Mouse (Mus musculus) hindbrain, embryonic 11.5 days (tissue): ENCODE measurements around the gene Gm20388. TPM values are rescaled to one million over a fixed set of nuclear protein-coding genes. Genes with fewer than 3 reads are reported as not detected.

ENCODE experiments used
- ATAC-seq: fragments of 200-750 bp; cut with Nextera tagmentation; 2 replicates; pipeline ENCODE4 v1.8.0; 2017; ENCODE audit warnings: mild to moderate bottlenecking, moderate TSS enrichment, moderate library complexity; ENCODE audit not compliant: low FRiP score
- DNase-seq: peaks from one replicate; pipeline ENCODE4 v3.0.0-alpha.2; 2015; ENCODE audit warnings: low spot score
- H3K27ac ChIP-seq: fragments of 300-500 bp; sonication (generic); 2 replicates; pipeline ENCODE4 v1.5.1; 2014; ENCODE audit warnings: mild to moderate bottlenecking, low read depth, low read length
- H3K27me3 ChIP-seq: fragments of 300-500 bp; sonication (generic); 2 replicates; pipeline ENCODE4 v1.6.1; 2014; ENCODE audit warnings: mild to moderate bottlenecking, low read length, moderate library complexity, mixed read lengths; ENCODE audit not compliant: control insufficient read depth, insufficient read depth
- H3K36me3 ChIP-seq: fragments of 300-500 bp; sonication (generic); 2 replicates; pipeline ENCODE4 v1.6.1; 2014; ENCODE audit warnings: mild to moderate bottlenecking, low read length, moderate library complexity, mixed read lengths; ENCODE audit not compliant: control insufficient read depth, insufficient read depth
- H3K4me1 ChIP-seq: fragments of 300-500 bp; sonication (generic); replicated peaks from 2 replicates; pipeline ENCODE4 v1.6.1; 2014; ENCODE audit warnings: low read length, mixed read lengths; ENCODE audit not compliant: control insufficient read depth, insufficient read depth
- H3K4me2 ChIP-seq: fragments of 300-500 bp; sonication (generic); replicated peaks from 2 replicates; pipeline ENCODE4 v1.6.1; 2014; ENCODE audit warnings: mild to moderate bottlenecking, low read depth, low read length
- H3K4me3 ChIP-seq: fragments of 300-500 bp; sonication (generic); 2 replicates; pipeline ENCODE4 v1.5.1; 2014; ENCODE audit warnings: low read depth, low read length
- H3K9ac ChIP-seq: fragments of 300-500 bp; sonication (generic); 2 replicates; pipeline ENCODE4 v1.6.1; 2014; ENCODE audit warnings: low read depth, low read length
- H3K9me3 ChIP-seq: fragments of 300-500 bp; sonication (generic); 2 replicates; pipeline ENCODE4 v1.6.1; 2016; ENCODE audit warnings: low read length; ENCODE audit not compliant: control insufficient read depth
- WGBS: fragments of 180-500 bp; shearing (Covaris S2); extraction: QIAGEN DNeasy Blood & Tissue Kit; methylation state at CpG from one replicate; pipeline ENCODE4 v1.1.7; 2014; 5-methylcytosine and 5-hydroxymethylcytosine counted together
- polyA plus RNA-seq: library from polyadenylated mRNA; unstranded; fragments of >200 nt; fragmentation: Nextera tagmentation; extraction: Ambion mirVana; gene quantifications from 2 replicates; pipeline ENCODE4 v1.2.1, GENCODE M21; 2014

Gm20388 gene
- polyA plus RNA-seq, 1 experiment from 2014 or later = 11.8 TPM

DNA sequence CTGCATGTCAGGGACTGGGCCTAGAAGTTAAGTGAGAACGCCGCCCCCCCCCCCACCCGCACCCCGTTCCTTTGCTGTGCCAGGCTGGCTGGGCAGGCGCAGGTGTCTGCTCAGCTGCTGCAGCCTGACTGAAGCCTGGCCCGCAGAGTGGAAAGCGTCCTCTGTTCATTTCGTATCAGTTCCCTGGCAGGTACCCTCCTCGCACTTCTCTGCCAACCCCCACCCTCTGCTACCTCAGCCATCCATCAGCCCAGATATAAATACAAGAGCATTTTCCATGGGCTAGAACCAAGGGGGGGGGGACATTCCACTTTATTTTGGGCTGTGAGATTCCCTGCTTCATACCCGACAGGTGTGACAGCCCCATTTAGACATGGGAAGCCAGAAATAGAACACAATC is 2541.5 kb downstream of the Gm20388 start:
- Histone ChIP-seq H3K9ac (no peak overlapping the region), H3K27me3 (no peaks in the 10 kb centered on the region), H3K4me3 (no peak overlapping the region), H3K27ac (no peak overlapping the region), H3K36me3 (no peaks in the 10 kb centered on the region), H3K4me1 (no peaks in the 10 kb centered on the region), H3K4me2 (no peak overlapping the region), H3K9me3 (no peaks in the 10 kb centered on the region)
- no peak for DNase-seq
- no peak for ATAC-seq
- 85% methylated on average over 10 of the region's 10 CpGs for WGBS

GRCm38 (mm10) chr8:122454409-122454808 is 2543.8 kb downstream of the Gm20388 start:
- no peak overlapping the region for H3K9ac ChIP-seq
- H3K4me2 ChIP-seq = no peak overlapping the region
- no peaks in the 10 kb centered on the region for H3K36me3 ChIP-seq
- no peak overlapping the region for H3K4me3 ChIP-seq
- no peak overlapping the region for H3K27ac ChIP-seq
- no peaks in the 10 kb centered on the region for H3K4me1 ChIP-seq
- DNase-seq = no peak
- H3K27me3 ChIP-seq = peaks cover 9% of the 10 kb centered on the region
- ATAC-seq = no peak
- no peaks in the 10 kb centered on the region for H3K9me3 ChIP-seq
- WGBS = 91% methylated on average over 6 of the region's 6 CpGs

- no peak overlapping the region for H3K9ac ChIP-seq
- no peaks in the 10 kb centered on the region for H3K36me3 ChIP-seq
- peaks cover 9% of the 10 kb centered on the region; the same call in 1 of the 2 replicates for H3K4me1 ChIP-seq
- DNase-seq (no peak), ATAC-seq (no peak)
- H3K9me3 ChIP-seq = no peaks in the 10 kb centered on the region
- no peak overlapping the region for H3K27ac ChIP-seq
- H3K4me2 ChIP-seq = no peak overlapping the region
- 78% methylated on average over 11 of the region's 11 CpGs for WGBS
- H3K27me3 ChIP-seq = peaks cover 33% of the 10 kb centered on the region
- no peak overlapping the region for H3K4me3 ChIP-seq
These were observed 2546.5 kb downstream of the Gm20388 start for GRCm38 (mm10) chr8:122457171-122457570.

DNA sequence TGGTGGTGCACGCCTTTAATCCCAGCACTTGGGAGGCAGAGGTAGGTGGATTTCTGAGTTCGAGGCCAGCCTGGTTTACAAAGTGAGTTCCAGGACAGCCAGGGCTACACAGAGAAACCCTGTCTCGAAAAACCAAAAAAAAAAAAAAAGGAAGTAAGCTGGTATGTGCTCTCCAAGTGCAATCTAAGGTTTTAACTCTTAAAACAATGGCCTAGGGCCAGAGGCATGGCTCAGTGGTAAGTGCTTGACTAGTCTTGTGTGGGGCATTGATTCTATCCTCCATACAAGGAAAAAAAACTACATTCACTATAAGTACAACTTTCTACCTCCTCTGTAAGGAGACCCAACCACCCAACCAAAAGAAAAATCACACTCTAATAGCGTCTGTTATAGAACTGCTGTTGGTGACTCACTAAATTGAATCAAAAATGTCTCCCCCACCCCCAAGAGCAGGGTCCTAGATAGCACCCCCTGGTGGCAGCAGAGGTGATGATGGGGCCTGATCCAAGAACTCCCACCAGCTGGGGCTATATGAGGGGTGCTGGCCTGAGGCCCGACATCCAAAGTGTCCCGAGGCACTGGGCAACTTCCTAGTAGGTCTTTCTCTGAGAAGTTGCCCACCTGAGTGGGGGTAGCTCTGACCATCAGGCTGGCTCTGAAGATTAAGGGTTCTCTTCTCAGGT is 2548.7 kb downstream of the Gm20388 start:
- Histone ChIP-seq H3K27me3 (peaks cover 33% of the 10 kb centered on the region), H3K9me3 (no peaks in the 10 kb centered on the region), H3K4me3 (no peak overlapping the region), H3K9ac (no peak overlapping the region), H3K36me3 (no peaks in the 10 kb centered on the region), H3K27ac (no peak overlapping the region), H3K4me2 (no peak overlapping the region), H3K4me1 (peaks cover 9% of the 10 kb centered on the region; the same call in 1 of the 2 replicates)
- ATAC-seq (no peak), DNase-seq (peak; percentile 27)
- 48% methylated on average over 6 of the region's 6 CpGs for WGBS

GRCm38 (mm10) chr8:122459990-122460389 is 2549.3 kb downstream of the Gm20388 start:
- DNase-seq (peak; percentile 5), ATAC-seq (no peak)
- peaks cover 33% of the 10 kb centered on the region for H3K27me3 ChIP-seq
- H3K36me3 ChIP-seq = no peaks in the 10 kb centered on the region
- no peak overlapping the region for H3K4me3 ChIP-seq
- H3K9me3 ChIP-seq = no peaks in the 10 kb centered on the region
- peaks cover 9% of the 10 kb centered on the region; the same call in 1 of the 2 replicates for H3K4me1 ChIP-seq
- no peak overlapping the region for H3K27ac ChIP-seq
- peak overlapping the region; percentile 50 for H3K4me2 ChIP-seq
- WGBS = 33% methylated on average over 7 of the region's 7 CpGs
- no peak overlapping the region for H3K9ac ChIP-seq

GRCm38 (mm10) chr8:122460524-122461472 is 2550.2 kb downstream of the Gm20388 start, which contains the start of gene Snai3:
Gene Snai3, minus strand, starts transcription at chr8:122460733.
- peak within 1 kb of the TSS; percentile 50 for H3K4me2 ChIP-seq
- no peak within 1 kb of the TSS for H3K27ac ChIP-seq
- DNase-seq = peak; percentile 47
- no peaks in the 10 kb centered on the region for H3K9me3 ChIP-seq
- H3K4me3 ChIP-seq = peak within 1 kb of the TSS; percentile 29
- peak; percentile 65; the same call in 1 of the 2 replicates for ATAC-seq
- H3K4me1 ChIP-seq = peaks cover 9% of the 10 kb centered on the region; the same call in 1 of the 2 replicates
- peaks cover 33% of the 10 kb centered on the region for H3K27me3 ChIP-seq
- WGBS = 3% methylated on average over 54 of the region's 56 CpGs
- H3K36me3 ChIP-seq = no peaks in the 10 kb centered on the region
- no peak within 1 kb of the TSS for H3K9ac ChIP-seq

DNA sequence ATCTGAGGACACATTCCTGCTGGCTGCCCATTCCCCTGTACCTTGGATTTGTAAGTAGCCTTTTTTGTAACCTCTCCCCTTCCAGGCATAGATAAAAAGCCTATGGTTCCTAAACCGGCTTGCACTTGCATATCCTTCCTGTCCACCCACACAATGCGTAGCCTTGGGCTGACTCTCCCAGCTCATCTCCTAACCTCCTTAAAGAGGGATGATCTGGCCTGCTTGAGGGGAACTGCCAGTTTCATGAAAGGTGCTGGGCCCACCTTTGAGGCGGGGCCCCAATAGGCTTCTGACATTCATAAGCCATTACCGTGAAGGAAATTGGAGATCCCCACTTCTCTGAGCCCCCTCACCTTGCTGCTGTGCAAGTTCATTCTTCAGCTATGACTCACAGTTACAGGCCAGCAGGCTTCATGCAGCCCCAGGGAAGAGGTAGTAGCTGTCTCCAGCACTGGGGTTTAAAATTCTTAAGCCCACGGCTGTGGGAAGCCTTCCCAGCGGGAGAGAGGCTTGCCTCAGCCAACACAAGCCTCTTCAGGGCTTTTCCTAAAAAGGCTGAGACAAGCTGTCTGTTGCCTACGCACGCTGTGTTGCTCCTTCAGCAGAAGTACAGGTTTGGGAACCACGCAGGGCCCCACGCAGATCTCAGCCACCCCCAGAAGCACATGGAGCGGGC is 2551.0 kb downstream of the Gm20388 start:
- peaks cover 9% of the 10 kb centered on the region; the same call in 1 of the 2 replicates for H3K4me1 ChIP-seq
- WGBS = 65% methylated on average over 11 of the region's 11 CpGs
- no peak for ATAC-seq
- H3K4me2 ChIP-seq = no peak overlapping the region
- H3K9me3 ChIP-seq = no peaks in the 10 kb centered on the region
- no peak for DNase-seq
- no peak overlapping the region for H3K9ac ChIP-seq
- no peak overlapping the region for H3K4me3 ChIP-seq
- no peak overlapping the region for H3K27ac ChIP-seq
- peaks cover 33% of the 10 kb centered on the region for H3K27me3 ChIP-seq
- H3K36me3 ChIP-seq = no peaks in the 10 kb centered on the region

- DNase-seq (no peak), ATAC-seq (no peak)
- no peak overlapping the region for H3K9ac ChIP-seq
- 68% methylated on average over 8 of the region's 8 CpGs for WGBS
- peaks cover 33% of the 10 kb centered on the region for H3K27me3 ChIP-seq
- H3K36me3 ChIP-seq = no peaks in the 10 kb centered on the region
- H3K4me3 ChIP-seq = no peak overlapping the region
- no peaks in the 10 kb centered on the region for H3K9me3 ChIP-seq
- peaks cover 9% of the 10 kb centered on the region; the same call in 1 of the 2 replicates for H3K4me1 ChIP-seq
- H3K4me2 ChIP-seq = no peak overlapping the region
- H3K27ac ChIP-seq = no peak overlapping the region
These were observed 2551.9 kb downstream of the Gm20388 start for GRCm38 (mm10) chr8:122462510-122462909.
